Mouse (Mus musculus): ENCODE measurements at regions not wholly inside any gene's neighbourhood (a gene's known extent, or its start where the extent isn't known, plus 50 kb on each side); places are given as distances from the start of the nearest gene placed in this dataset.

GRCm38 (mm10) chr13:99097606-99098545 lies 86.7 kb upstream of the Zfp366 start:
- DNase-seq: no peak

DNA sequence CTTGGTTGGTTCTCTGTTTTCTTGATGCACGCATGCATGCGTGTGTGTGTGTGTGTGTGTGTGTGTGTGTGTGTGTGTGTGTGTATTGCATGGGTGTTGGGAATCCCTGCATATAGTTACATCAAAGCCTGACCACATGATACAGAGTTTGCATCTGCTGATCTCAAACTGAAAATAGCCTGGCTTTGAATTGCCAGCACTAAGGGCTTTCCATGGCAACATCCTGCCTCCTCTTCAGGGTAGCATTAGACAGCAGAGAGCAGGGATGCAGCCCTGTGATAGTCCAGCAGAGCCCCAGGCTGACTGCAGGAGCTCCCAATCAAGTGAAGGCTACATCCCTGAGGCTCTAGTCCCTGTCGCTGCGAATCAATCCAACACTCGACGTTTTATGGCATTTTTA lies 87.8 kb upstream of the Zfp366 start:
- no peak for DNase-seq

- no peak for DNase-seq
These were observed 89.6 kb upstream of the Zfp366 start for GRCm38 (mm10) chr13:99095006-99095405.

GRCm38 (mm10) chr13:99094221-99094620 lies 90.4 kb upstream of the Zfp366 start:
- DNase-seq: no peak

- DNase-seq: peak; percentile 77 to 78
These were observed 91.4 kb upstream of the Zfp366 start for GRCm38 (mm10) chr13:99093269-99093668.

DNA sequence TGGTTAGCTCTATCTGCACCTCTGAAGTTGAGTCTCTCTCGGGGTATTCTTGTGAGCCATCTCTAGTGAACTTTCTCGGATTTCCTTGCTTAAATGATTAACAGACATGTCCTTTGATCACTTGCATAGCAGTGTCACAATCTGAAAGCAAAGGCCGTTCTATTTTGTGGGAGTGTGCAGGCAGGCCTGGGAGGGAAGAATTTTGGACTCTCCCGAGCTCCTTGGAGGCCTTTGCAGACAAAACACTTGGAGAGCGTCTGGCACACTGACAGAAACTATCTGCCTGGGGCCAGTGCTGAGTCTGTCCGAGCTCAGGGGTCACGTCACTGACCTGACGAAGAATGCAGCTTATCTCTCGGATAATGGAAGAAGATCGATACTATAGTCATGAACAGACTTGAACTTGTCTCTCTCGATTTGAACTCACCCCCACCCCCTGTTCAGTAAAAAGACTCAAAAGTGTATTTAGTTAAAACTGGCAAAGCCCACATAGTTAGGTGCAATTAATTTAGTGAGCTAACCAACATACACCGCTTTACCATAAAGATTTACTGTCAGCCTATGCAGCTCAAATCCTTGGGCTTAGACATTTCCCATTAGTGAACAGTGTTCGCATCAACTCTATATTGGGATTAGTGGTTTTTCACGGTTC lies 92.2 kb upstream of the Zfp366 start:
- no peak for DNase-seq

GRCm38 (mm10) chr13:99091562-99092278 lies 92.9 kb upstream of the Zfp366 start:
- DNase-seq: no peak

DNA sequence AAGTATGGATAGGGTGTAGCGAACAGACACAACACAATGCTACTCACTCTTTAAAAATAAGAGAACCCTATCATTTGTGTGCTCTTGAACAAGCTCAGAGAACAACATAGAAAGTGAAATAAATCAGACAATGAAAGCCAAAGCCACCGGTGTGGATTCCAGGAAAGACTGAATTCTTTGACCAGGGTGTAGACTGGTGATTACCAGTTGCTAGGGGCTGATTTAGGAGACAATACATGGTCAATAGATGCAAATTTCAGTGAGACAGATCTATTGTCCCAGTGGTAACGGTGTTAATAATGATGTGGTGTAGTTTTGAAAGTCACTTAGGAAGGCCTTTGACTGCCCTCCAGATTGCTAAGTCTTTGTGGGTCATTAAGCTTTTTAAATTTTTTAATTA lies 94.3 kb upstream of the Zfp366 start:
- DNase-seq: no peak

DNA sequence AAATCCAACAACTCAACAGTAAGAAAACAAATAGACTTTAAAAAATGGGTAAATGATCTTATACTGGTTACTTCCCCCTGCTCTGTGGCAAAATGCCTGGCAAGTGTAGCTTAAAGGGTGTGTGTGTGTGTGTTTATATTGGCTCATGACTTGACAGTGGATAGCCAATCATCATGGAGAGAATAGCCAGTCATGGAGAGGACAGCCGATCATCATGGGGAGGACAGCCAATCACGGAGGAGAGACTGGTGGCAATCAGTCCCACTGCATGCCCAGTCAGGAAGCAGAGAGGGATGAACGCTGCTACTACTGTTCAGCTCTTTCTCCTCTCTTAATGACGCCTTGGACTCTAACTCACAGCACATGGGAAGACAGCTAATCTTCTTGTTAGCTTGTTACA lies 96.3 kb upstream of the Zfp366 start:
- DNase-seq: no peak

GRCm38 (mm10) chr13:99079331-99079761 lies 95.0 kb upstream of the 1700024P04Rik start:
- DNase-seq: no peak

DNA sequence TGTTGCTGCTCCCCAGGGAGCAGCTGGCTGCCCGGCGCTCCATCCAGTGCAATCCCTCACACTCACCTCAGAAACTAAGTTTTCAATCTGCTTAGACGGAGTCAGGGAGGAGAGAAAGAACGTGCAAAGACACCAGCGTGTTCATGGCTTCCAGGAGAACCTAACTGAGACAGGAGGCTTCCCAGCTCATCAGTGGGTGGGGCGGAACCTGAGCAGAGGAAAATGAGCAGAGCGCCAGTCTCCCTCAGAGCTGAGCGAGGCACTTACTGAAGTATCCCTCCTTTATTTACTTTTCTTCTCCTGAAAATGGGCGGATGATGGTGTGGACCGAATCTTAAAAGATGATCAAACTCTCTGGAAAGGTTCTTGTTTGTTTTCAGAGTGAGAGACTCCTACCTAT lies 94.3 kb upstream of the 1700024P04Rik start:
- no peak for DNase-seq

DNA sequence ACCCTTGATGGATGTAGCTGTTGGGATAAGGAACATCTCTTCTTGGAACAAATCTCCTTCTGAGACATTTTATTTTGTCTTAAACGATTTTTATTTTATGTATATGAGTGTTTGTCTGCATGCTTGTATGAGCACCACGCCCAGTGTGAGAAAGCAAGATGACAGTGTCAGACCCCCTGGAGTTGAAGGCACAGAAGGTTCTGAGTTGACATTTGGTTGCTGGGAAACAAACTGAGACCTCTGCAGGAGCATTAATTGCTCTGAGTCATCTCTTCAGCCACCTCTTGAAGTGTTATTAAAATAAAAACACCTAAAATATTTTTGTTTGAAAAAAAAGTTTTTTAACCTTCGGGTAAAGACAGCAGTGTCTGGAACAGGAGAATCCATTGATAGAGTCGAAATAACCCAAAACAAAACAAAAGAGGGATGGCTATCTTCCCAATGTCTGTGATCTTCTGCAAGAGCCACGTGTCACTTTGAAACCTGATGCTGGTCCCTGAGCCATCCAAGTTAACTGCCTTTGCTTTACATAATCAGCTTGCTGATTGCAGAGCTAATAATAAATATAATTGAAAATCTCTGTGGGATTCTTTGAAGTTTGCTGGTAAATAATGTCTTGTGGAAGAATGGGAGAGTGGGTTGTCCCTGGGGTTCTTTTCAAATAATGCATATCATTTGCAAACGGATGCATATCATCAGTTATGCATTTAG lies 92.8 kb upstream of the 1700024P04Rik start:
- DNase-seq: no peak

- no peak for DNase-seq
These were observed 91.1 kb upstream of the 1700024P04Rik start for GRCm38 (mm10) chr13:99075467-99075866.

DNA sequence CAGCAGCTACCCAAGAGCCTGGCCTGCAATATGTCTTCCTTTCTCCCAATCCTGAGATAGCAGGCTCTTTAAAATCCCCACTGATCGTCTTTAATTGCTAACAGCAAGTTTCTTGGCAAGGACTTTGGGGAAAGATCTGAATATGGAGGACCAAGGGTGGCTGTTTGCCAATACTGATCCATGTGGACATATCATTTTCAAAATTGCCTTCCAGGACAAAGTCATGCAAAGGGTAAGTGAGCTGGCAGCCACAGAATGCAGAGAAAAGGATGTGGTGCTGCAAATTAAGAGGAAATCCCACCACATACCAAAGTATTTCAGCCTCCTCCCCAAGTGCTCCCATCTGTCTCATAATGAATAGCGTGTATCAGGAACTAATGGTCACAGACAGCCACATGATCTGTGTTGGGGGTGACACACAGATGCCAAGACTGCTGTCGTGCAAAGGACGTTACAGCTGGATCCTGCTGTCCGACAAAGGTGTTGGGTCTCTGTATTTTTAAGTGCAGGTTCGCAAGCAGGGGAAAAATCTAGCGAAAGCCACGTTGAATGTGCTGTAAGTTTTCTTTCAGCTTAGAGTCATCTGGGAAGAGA lies 87.6 kb upstream of the 1700024P04Rik start:
- DNase-seq: no peak

DNA sequence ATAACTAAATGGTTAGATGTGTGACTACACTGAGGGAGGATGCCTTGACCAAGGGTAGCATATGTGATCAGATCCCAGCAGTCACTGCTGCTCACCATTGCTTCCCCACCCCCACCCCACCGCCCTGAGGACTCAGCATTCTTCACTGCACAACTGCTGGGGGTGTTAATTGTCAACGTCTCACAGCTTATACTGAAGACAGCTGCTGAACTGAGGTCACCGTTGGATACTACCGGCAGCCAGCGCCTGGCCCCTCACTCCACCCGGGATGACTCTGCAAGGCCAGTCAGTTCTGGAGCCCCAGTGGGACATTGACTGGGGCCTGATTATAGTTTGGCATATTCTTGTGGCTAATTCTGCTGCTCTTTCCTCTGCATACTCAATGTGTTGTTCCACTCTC lies 87.0 kb upstream of the 1700024P04Rik start:
- DNase-seq: no peak

- no peak for DNase-seq
These were observed 85.4 kb upstream of the 1700024P04Rik start for GRCm38 (mm10) chr13:99069767-99070166.

DNA sequence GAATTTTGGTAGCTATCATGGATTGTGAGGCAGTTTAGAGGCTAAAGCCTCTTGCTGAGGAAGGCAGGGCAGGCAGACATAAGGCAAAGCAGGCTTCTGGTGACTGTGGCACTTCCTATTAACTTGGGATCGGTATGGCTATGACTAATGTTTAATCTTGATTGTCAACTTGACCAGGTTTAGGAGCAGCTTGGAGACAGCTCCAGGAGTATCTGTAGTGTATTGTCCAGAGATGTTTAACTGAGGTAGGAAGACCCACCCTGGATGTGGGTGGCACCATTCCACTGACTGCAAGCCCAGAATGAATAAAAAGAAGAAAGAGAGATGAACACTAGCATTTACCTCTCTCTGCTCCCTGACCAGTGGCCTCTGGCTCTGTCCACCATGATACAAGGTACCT lies 83.1 kb upstream of the 1700024P04Rik start:
- DNase-seq: no peak

DNA sequence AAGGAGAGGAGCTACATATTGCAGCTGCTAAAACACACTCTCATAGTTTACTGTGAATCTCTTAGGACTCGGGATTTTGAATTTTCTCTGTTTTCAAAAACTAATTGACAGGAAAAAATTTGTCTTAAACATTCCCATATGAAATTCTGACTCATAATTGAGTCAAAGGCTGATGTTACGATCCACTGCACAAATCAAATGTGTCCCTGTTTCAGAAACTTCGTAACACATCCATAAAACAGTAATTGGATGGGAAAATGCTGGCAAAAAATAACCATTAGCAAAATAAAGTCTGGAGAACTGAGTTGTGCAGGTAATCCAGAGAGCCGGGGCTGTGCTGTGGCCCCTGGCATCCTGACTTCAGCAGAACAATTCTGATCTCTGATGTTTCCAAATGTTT lies 79.1 kb upstream of the 1700024P04Rik start:
- DNase-seq: no peak

- DNase-seq: no peak
These were observed 78.6 kb upstream of the 1700024P04Rik start for GRCm38 (mm10) chr13:99062936-99063335.

DNA sequence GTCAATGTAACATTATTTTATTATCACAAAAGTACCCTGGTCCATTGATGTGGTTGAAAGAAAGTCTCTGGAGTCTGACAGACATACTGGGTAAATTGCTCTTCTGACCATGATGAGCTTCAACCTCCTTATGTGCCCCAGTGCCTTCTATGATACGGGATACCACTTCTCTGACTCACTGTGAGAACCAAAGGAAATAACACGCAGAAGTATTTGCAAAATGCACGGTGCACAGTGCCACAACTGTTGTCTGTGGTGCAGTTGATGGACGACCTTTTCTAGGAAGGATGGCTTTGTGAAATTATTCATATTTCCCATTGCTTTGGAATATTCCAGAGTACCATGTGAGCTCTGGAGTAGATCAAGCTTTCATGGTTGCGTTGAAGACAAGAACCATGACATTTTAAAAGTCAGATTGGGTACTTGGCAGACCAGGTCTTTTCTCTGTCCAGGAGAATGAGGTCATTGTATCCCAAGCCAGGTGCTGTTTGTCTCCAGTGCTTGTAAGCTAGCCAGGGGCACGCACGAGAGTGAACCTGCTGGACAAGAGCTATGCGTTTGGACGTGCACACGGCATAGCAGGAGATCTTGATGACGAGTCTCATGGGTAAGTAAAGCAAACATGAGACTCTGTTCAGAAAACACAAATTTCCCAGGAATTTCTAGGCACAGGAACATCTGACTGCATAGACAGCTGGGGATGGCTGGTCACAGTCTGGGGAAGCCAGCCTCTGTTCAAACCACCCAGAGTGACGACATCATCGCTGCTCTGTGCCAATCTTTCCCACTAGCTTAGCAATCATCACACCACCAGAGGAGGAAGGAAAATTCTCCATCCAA lies 74.0 kb upstream of the 1700024P04Rik start:
- no peak for DNase-seq

GRCm38 (mm10) chr13:99057696-99058095 lies 73.3 kb upstream of the 1700024P04Rik start:
- no peak for DNase-seq

GRCm38 (mm10) chr13:99057293-99057588 lies 72.9 kb upstream of the 1700024P04Rik start:
- DNase-seq: no peak

Measured in B cell, adult 2 months (primary cell).